Comparison of ENCODE assay signal across 26 mouse cellular contexts in the genomic region with DNA sequence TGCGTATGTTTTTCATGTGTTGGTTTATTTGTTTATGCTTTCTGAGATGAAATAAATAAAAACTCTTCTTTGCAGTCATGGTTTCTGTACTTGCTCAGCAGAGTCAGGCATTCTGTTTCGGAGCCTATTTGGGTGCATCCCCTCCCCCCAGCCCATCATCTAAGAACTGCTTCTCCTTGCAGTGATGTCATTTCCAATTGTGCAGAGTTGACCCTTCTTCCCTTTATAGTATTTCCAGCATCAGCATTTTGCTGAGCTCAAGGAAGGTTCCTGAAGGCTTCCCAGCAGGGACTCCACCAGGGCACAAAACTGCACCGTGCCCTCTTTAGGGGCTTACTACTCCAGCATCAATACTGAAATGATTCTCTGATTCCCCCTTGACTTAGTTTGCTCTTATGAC. TPM values are rescaled to one million over a fixed set of nuclear protein-coding genes. Genes with fewer than 3 reads are reported as not detected.
"Had no signal": no experiment of that assay in that cellular context is flagged by ENCODE, and none has a peak within 500 bp of the region (broad histone marks: within the 10 kb centered on the region; RNA-seq: fewer than 3 reads in every experiment).

No protein-coding gene starts in this region.

- H3K27ac ChIP-seq: midbrain, embryonic 13.5 days; midbrain, embryonic 15.5 days; neural tube, embryonic 13.5 days; neural tube, embryonic 15.5 days had no signal

- DNase-seq: lung, adult 18-20 months; lung, embryonic 14.5 days; lung, postnatal 10 days; lung, postnatal 4 days; retina, postnatal 1 day; right cerebral cortex, adult 18-20 months; right cerebral cortex, postnatal 25 days; right cerebral cortex, postnatal 4 days; spleen, adult 18-20 months; thymus, adult 18-20 months; thymus, postnatal 14 days; thymus, postnatal 36 days had no signal

- H3K9me3 ChIP-seq: megakaryocyte, embryonic 14.5 days; midbrain, embryonic 13.5 days; midbrain, embryonic 15.5 days; neural tube, embryonic 13.5 days; neural tube, embryonic 15.5 days had no signal

- H3K36me3 ChIP-seq: midbrain, embryonic 13.5 days; midbrain, embryonic 15.5 days; neural tube, embryonic 13.5 days; neural tube, embryonic 15.5 days had no signal

- H3K4me1 ChIP-seq: megakaryocyte, embryonic 14.5 days; midbrain, embryonic 13.5 days; midbrain, embryonic 15.5 days; neural tube, embryonic 13.5 days; neural tube, embryonic 15.5 days had no signal

- H3K4me2 ChIP-seq: lung, embryonic 14.5 days; midbrain, embryonic 11.5 days; midbrain, embryonic 13.5 days; midbrain, embryonic 15.5 days; neural tube, embryonic 13.5 days; neural tube, embryonic 15.5 days had no signal

- H3K9ac ChIP-seq: lung, embryonic 14.5 days; midbrain, embryonic 13.5 days; midbrain, embryonic 15.5 days; neural tube, embryonic 13.5 days; neural tube, embryonic 15.5 days had no signal

- H3K27me3 ChIP-seq: neural tube, embryonic 13.5 days; neural tube, embryonic 15.5 days had no signal

- ATAC-seq: midbrain, embryonic 13.5 days; midbrain, embryonic 15.5 days had no signal

- H3K4me3 ChIP-seq: megakaryocyte, embryonic 14.5 days; midbrain, embryonic 13.5 days; midbrain, embryonic 15.5 days; neural tube, embryonic 13.5 days; neural tube, embryonic 15.5 days had no signal

RNA-seq across cellular contexts. Expression of a gene that starts 14.7 kb away (rescaled TPM):
- total RNA-seq: megakaryocyte progenitor cell, adult 5-6 weeks; midbrain, postnatal 0 days; monocyte, adult 5-6 weeks had no signal
- polyA plus RNA-seq: lung, embryonic 14.5 days; lung, embryonic 16.5 days; midbrain, embryonic 11.5 days; midbrain, embryonic 13.5 days; midbrain, embryonic 15.5 days; midbrain, postnatal 0 days; neural tube, embryonic 11.5 days; neural tube, embryonic 13.5 days; neural tube, embryonic 15.5 days; small intestine, adult 2 months; stomach, embryonic 14.5 days; stomach, embryonic 16.5 days had no signal
